Mouse (Mus musculus): ENCODE data around the gene Cdon.

DNA sequence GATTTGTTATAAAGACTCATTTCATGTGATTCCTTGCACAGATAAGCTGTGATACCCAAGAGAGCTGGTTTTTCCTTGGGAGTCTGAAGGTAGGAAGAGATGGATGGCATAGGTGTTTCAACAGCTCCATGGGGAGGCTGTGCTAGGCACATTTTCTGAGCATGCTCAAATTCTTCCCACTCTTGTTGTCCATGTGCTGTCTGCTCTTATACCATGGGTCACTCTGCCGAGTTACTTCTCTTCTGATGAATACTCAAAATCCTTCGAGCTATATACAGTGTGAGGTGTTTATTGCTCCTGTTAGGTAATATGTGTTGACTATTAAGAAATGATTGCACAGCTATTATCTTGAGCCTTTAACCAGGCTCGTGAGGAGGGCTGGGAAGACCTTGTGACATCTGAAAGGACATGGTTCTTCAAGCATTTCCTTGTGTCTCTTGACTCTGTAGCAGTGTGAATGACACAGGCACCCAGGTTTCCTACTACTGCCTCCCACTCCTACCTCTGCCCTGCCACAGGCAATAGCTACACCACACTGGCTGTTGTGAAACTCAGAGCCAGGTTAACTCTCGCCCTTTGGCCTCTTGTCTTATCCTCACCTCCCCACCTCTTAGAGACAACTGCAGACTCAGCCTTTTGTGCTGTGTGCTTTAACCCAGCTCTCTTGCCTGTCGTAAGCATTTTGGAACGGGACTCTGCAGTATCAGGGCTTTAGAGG is 99.9 kb downstream of the Cdon start:
- TF ChIP-seq MYOG (IDR thresholded peaks at IDR 0.05; ENCODE audit: control insufficient read depth in 1 of 3, insufficient read depth in 1 of 3, insufficient read length in 2 of 3, low read depth in 2 of 3) (no peak), REST (IDR thresholded peaks at IDR 0.05; ENCODE audit: insufficient read depth, insufficient read length) (no peak), E2F4 (IDR thresholded peaks at IDR 0.05; ENCODE audit: insufficient read depth) (no peak), CEBPB (IDR thresholded peaks at IDR 0.05; ENCODE audit: insufficient read depth, poor library complexity, severe bottlenecking) (no peak), MYOD1 (IDR thresholded peaks at IDR 0.05; ENCODE audit: control insufficient read depth in 1 of 3, insufficient read length in 2 of 3, low read depth in 2 of 3) (no peak), USF1 (IDR thresholded peaks at IDR 0.05; ENCODE audit: low read depth) (no peak)
